Mouse (Mus musculus) inflammation-experienced regulatory T-cells, adult 6 months (primary cell): Measurements from ENCODE around the gene Ttc7. TPM values are rescaled to one million over a fixed set of nuclear protein-coding genes. Genes with fewer than 3 reads are reported as not detected.

ENCODE experiments used
- ATAC-seq: one replicate; pipeline ENCODE4 v1.8.0; 2017
- polyA plus RNA-seq, 3 experiments: library from polyadenylated mRNA; unstranded; fragments of 100-300 nt; shearing (Covaris generic); gene quantifications; one replicate each; pipeline ENCODE4 v1.2.1; 2017

Ttc7 gene
- polyA plus RNA-seq, 3 experiments from 2014 or later, result 16.9 to 22.6 (median 20.6) TPM

DNA sequence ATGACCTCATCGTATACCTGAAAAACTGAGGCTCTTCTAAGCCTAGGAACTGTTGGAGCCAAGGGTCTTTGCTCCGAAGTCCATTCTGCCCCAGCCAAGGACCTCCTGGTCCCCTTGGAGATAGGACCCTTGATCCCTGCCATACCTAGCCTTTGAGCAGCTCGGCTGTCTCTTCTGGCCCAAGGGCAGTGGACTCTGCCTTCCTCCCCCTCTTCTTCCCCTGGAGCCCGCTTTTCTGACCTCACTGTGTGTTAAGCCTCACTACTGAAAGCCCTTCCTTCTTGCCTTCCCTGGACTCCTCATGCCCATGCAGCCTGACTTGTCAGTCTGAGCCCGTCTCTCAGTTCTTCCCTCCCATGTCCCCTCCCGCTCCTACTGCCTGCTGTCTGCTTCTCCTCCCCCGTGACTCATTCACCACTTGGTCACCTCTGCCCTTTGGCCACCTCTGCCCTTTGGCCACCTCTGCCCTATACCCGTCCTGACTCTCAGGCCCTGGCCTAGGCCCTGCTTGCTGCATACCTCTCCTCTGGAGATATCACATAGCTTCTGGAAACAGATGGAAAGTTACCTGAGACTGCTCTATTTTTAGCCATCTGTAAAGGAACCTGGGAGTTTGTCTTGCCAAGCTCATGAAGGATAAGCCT lies 60.5 kb downstream of the Ttc7 start:
- ATAC-seq, result no peak

DNA sequence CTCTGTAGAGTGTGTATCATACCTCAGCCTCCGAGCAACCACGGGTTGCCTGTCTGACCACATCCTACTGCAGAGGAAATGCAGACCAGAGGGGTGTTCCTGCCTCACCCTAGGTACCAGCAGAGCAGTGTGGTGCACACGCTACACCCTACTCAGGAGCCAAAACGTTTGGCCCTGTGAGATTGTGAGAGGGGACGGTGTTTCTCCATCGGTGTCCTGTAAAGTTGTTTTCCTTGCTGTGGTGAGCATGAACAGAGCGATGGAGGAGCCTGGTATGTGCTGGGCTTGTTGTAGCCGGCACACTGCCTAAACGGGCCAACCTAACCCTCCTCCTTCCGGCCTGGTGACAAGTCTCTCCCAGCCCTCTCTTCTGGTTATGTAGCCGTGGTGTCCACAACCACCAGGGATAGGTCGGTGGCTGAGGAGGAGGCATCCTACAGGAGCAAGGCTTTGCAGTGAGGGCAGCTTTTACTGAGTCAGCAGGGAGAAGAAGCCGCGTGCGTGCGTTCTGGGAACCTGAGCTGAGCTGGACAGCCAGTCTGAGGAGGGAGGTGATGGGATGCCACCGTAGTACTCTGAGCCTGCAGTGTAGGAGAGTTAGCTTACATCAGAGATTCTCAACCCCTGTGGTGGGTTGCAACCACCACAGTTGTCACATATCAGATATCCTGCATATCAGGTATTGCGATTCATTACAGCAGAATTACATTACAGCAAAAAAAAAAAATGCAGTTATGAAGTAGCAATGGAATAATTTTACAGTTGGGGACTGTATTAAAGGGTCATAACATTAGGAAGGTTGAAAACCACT lies 62.0 kb downstream of the Ttc7 start:
- ATAC-seq, result peak; percentile 97

DNA sequence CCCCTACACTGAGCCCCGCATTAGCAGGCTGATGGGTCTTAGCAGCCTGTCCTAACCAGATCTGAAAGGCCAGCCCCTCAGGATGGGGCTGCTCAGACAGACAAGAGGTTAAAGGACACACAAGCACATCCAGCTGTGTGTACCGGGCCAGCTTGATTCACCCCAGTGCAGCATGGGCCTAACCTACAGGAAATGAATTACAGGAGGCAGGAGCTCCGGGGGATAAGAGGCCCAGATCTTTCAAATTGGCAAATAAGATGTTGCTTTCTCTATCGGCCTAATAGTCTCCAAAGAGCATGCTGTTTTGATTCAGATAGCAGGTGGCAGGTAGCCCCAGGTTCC lies 62.5 kb downstream of the Ttc7 start:
- ATAC-seq, result no peak

DNA sequence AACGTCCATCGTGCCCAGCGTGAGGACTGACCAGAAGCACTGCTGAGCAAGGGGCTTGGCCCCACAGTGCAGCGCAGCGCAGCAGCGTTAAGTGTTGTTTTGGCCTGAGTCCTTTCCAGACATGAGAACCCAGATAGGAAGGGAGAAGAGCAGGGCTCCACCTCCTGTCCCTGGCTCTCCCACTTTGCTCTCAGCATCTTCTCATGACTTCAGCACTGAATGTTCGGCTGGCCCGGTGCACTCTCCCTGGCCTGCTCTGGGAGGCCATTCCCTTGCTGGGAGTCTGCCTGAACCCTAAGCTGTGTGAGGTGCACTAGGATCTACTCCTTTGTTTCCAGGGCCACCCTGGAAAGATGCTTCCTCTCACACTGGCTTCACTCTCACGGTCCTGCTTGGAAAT lies 65.7 kb downstream of the Ttc7 start:
- ATAC-seq, result no peak

DNA sequence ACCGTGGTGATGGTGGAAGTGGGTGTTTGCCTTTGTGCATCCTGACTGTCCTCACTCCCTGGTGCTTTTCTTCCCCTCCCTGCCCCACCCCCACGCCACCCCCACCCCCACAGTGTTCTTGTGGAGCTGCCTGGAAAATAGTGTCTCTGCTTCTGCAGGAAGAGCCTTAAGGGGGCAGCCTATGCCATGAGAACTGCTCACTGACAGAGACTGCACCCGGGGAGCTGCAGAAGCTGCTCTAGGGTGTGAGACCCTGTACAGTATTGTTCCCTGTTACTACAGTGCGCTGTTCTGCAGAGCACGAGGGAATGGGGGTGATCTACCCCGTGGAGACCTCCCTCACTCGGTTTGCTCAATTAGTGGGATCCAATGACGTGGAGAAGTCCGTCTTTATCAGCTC lies 66.4 kb downstream of the Ttc7 start:
- ATAC-seq, result no peak

DNA sequence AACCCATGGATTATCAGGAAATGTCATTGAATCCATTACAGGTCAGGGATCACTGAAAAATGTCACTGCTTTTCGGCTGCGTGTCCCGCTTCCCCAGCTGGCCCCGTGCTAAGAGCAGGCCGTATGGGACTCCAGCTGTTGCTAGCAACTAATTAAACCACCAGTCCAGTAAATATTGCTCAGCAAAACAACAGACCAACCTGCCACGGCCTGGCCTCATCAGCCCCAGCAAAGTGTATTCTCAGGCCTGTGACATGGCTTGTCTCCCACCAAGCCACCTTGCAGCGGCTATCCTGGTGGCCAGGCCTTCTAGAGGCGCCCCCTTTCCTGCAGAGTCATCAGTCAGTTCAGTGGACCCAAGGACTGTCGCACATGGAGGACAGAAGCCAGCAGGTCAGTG lies 66.9 kb downstream of the Ttc7 start:
- ATAC-seq, result no peak

DNA sequence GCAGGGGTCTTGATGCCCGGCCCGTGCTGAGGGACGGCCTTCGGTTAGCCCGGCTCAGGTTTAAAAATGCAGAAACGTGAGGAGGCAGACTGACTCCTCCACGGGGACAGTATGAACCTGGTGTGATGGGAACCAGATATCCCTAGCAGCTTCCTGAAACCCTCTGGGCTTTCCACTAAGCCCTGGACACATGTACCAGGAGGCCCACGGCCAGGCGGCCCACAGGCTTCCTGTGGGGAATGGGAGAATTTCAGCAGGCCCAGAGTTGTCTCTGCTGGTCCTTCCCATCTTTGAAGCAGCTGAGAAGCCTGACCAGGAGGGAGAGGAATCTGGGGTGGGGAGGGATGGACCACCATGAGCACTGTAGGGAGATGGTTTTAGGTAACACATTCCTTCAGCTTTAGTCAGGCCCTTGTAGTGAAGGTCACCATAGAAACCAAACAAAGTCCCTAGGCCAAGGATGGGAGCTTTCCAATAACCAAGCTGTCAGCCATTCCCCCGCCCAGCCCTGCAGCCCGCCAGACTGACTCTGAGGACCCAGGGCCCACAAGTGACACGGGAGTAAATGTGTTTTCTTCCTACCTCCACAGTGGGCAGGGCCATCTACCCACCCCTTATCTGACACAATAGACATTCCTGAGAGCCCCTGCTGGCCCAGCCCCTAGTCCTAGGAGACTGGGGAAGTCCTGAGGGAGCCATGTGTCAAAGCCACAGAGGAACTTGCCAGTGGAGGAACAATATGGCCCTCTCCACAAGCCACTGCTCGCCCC lies 68.0 kb downstream of the Ttc7 start:
- ATAC-seq, result no peak

DNA sequence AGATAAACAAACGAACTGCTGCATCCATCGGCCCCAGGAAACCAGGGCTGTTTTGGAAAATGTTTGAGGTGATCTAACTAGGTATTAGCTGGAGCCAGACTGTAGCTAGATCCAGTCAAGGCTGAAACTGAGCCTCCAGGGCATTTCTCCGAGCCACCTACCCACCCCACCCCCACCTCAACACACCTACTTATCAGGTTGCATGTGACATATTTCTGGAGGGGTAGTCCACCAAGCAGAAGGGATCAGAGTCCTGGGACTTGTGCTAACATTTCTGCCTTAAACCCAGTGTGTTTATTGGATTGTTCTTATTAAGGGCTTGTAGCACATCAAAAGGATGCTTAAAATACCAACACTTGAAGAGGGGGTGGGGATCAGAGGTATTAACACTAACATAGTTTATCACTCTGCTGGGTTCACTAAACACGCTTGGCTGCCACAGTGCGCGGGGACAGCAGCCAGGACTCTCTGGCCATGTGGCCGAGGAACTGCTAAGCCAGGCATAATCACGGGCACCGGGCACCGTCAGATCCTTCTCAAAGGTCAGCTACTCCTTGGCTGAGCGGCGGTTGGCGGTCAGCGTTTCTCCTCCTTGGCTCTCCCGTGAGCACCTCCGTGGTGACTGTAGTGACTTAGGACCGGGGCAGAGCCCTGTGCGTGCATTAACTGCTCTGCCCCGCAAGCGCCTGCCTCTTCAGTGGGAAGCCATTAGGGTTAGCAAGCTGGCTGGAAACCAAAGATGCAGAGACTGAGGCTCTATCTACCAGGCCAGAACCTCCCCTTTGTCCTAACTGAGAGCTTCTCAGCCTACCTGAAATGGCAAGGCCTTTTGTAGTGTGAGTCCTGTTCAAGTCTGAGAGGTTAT lies 68.8 kb downstream of the Ttc7 start:
- ATAC-seq, result no peak

DNA sequence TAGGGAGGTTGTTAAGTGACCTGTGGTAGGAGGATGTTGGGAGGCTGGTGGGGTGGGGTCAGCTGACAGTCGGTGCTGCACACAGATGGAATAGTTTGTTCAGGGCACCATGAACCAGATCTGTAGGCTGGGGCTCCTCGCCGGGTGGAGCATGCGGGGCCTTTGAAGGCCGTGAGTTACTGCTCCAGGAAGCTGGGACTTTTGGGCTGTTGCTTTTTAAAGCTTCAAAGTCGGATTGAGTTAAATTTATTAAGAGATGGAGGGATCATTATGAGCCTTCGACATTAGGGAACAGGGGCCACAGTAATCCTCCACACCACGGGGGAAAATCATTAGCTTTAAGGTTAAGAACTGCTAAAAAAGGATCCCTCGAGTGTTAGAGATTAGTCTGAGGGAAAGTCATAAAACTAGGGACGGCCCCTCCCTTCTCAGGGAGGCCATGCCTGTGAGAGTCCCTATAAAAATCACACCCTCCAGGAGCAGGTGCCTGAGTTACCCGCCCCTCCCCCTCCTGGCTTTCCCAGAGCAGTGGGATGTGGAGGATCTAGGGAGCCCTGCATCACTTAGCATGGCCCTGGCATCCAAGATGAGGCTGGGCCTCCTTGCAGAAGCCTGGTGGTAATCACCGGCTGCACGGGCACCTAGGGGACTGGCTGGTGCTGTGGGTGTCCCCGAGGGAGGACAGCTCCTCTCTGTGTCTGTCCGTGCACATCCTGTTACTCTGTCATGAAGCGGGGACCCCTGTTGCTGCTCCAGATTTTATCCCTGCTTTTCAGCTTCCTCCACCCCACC lies 69.6 kb downstream of the Ttc7 start:
- ATAC-seq, result no peak

DNA sequence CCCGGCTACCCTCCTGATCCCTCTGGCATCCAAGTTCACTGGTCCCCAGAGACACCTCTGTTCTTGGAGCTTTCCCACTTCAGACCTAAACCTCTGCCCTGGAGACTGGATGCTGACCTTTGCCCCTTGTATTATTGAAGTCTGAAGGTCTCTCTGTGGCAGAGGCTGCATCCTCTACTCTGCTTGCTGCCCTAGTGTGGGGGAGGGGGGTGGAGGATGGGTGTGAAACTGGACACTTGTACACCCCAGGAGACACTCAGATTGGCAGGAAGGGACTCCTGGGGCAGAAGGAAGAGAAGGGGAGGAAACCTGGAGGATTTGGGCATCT lies 70.2 kb downstream of the Ttc7 start:
- no peak for ATAC-seq

DNA sequence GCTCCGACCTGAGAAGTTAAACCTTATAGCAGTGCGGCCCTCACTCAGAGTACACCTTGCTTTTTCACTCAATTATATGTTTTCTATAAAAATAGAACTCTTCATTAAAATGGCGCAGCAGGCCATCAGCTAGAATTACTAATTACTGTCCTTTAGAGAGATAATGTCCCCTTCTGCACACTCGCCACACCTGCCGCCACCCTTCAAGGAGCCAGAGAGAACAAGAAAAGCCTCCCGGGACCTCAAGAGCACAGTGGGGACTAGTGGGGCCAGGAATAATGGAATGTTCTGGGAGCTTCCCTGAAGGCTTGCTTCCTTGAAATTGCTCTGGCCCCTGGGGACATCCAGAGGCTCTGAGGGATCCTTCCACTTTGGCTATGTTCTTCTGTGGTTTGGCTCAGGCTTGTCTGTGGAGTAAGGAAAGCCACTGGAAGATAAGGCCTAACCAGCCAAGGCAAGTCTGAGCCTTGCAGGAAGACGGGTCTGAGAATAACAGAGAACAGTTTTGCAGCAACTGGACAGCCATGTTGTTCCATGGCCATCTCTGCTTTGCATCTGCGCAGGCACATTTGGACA lies 71.1 kb downstream of the Ttc7 start:
- no peak for ATAC-seq

DNA sequence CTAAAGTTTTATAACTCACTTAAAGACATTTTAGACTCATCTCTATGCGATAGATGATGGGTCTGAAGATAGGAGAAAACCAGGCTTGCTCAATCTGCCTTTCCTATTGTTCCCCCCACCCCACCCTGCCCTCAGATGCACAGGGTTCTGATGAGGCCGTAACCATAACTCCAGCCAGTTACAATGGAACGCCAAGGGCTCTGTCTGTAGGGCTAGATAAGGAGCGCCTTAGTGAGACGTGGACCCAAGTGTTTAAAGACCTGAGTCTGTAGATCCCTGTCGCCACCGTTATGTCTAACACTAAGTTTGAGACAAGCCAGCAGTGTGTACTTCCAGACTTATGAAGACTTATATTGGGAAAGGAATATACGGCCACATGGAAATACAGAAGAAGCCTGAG lies 72.8 kb downstream of the Ttc7 start:
- ATAC-seq, result no peak

DNA sequence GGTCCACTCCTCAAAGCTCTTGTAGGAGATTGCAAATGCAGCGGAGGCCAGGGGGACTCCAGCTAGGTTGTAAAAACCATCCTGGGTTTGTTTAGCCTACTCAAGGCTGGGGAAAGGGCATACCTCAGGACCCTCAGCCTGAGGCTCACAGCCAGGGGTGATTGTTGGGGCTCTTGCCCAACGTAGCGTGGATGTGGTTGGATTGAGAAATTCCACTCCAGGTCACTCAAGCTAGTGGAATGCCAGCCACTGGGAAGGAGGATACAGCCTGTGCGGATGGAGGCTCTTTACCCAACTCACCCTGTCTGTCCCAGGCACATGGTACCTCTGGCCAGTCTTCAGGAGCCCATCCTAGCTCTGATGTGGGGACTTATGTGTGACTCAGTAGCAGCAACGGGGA lies 73.6 kb downstream of the Ttc7 start:
- no peak for ATAC-seq

DNA sequence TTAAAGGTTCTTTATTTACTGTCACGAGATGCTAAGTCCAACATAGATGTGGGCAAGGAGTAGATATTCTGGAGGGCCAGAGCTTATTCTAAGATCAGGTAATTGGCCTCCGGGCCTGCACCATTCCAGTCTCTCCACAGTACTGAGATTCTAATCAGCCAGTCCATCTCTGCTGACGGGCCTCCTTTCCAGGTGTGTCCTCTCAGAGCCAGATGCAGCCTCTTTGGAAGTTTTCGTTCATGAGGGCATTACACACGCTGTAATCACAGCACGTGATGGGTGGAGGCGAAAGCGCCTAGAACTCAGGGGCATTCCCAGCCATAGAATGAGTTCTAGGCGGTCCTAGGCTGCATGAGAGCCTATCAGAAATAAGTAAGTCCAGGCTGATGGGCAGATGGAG lies 74.8 kb downstream of the Ttc7 start:
- no peak for ATAC-seq

DNA sequence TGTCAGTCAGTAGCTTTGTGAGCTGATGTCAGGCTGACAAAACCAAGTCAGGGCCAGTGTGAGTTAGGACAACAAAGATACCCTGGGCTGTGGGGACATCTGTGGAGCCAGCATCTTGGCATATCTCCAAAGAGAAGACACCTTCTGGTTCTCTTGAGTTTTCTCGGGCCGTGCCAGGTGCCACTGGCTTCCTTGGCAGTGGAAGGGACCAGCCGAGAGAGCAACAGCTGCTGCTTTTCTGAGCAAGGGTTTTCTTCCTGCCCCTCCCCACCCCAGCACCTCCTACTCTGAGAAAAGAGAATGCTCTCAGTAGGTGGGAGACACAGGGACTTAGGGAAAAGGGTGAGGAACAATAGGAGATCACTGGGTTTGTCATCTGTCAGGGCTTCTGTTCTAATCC lies 78.4 kb downstream of the Ttc7 start:
- ATAC-seq, result no peak

DNA sequence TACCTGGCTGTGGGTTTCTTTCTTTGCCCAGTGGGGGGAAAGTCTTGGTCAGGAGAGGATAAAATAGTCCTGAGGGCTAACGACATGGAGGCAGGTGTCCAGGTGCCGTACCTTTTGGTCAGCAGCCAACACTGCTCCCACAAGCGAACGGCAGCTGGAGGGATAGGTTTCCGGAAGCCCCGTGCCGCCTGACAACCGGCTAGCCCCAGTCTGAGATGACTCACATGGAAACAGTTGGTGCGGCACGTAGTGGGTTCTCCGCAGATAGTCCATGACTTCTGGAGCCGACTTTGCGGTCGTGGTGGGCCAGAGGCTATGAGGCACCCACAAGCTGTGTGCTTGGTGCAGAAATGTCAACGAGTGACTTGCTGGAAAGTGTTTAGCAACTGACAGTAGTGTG lies 81.4 kb downstream of the Ttc7 start:
- ATAC-seq, result no peak

DNA sequence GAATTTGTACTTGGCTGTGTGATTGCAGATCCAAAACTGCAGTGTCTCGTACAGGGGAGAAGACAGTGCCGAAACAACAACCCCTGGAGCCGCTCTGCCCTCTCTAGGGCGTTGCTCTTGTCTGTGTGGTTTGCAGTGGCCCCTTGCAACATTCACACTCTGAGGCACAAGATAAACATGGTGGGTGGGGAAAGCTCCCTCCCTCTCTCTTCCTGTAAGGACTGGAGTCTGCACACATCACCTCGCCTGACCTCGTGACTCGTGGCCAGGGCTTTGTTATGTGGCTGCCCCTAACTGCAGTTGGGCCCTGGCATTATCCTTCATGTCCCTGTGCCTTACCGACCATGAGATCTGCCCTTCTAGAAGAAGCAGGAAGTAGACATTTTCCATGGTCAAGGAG lies 82.6 kb downstream of the Ttc7 start:
- peak; percentile 54 for ATAC-seq

DNA sequence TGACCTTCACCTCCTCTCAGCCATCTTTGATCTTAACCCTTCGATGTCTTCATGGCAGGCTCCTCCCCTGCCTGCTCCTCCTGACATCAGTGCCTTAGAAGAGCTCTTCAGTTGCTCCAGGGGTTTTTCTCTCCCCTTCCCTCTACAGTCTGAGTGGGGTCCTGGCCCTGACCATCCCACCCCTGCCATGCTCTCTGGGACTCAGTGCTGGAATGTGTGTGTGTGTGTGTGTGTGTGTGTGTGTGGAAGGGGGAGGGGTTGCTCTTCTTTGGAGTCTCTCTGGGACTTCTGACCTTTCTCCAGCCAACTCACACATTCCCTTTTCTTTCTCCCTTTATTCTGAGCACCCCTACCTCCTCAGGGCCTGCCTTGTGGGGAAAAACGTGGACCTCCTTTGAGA lies 83.8 kb downstream of the Ttc7 start:
- ATAC-seq, result no peak

DNA sequence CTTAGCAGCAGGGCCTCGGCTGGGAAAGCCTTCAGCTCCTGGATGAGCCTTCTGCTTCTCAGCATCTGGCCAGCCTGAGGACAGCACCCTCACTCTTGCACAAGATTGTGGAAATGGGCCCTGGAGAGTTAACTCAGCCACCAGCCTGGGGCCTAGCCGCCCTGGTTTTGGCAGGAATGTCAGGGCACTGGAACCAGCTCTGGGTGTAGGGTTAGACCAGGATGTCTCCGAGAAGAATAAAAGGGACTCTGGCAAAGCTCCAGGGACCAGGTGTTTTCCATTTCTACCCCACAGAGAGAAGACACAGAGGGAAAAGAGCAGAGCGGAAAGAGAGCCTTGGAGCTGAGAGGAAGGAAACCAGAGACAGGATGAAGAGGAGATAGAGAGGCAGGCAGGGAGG lies 84.5 kb downstream of the Ttc7 start:
- no peak for ATAC-seq

DNA sequence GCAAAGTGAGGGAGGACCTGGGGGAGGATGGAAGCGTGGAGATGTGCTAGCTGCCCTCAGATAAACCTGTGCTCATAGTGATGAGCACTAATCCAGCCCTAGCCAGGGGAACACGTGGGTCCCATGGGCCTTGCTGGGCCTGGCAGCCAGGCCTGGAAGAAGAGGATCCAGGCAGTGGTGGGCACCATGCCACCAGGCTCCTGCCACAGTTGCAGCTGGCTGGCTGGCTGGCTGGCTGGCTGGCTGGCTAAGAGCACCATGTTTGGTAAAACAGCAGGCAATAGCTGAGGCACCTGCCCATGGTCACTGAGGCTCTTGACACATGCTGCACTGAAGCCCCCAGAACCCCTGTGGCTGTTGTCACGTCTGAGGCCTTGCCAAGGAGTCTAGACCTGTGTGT lies 85.0 kb downstream of the Ttc7 start:
- ATAC-seq, result no peak

DNA sequence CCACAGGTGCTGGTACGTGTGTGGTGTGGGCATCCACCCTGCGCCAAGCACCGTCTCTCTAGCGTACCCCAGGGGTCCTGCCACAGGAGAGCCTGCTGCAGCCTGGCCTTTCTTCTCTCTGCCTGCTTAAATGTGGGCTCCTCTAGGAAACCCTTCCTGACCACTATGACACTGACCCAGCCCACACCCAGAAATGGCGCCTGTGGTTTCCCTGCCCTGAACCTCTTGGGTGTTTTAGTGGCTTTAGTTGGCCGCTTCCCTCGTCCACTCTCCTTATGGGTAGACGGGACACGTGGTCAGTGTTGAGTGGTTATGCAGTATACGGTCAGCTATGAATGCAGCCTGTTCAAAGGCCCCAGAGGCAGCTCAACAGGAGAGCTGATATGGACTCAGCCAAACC lies 85.8 kb downstream of the Ttc7 start:
- no peak for ATAC-seq

DNA sequence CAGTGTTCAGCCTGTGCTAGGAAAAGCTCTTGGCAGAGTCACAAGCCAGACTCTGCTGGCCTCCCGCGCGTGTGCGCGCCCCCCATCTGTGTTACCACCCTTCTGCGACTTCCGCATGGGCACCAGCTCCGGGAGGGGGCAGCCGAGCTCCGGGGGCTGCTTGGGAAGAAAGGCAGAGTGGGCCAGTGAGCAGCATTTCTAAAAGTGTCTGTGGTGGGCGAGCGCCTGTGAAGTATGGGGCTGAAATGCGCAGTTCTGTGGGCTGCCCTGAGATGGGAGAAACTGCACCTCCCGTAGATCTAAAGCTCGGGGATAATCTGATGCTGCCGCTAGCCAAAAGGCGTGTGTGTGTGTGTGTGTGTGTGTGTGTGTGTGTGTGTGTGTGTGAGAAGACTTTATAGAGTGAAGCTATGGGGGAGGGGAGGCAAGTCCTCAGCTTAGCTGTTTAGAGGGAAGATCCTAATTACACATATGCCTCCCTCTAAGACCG lies 86.6 kb downstream of the Ttc7 start:
- no peak for ATAC-seq
